Mouse (Mus musculus) embryo, embryonic 11 days (tissue): ENCODE results near the gene 4931406P16Rik.
"Not testable (repeated sequence)": the region's sequence is repeated elsewhere in the genome, so short reads cannot be mapped to it uniquely, and the experiment has no call there.

ENCODE experiments used
- DNase-seq: peaks from one replicate; pipeline ENCODE4 v3.0.0-alpha.2; 2015

Gene 4931406P16Rik

GRCm38 (mm10) chr7:34313443-34313875 is at the start of gene 4931406P16Rik:
Gene 4931406P16Rik (minus strand): TSS chr7:34313551.
- peak; percentile 90 for DNase-seq

GRCm38 (mm10) chr7:34355629-34356028 is 42.3 kb upstream of the 4931406P16Rik start:
- no peak for DNase-seq

GRCm38 (mm10) chr7:34351997-34352396 is 38.6 kb upstream of the 4931406P16Rik start:
- no peak for DNase-seq

GRCm38 (mm10) chr7:34350166-34350565 is 36.8 kb upstream of the 4931406P16Rik start:
- no peak for DNase-seq

- no peak for DNase-seq
These were observed 34.7 kb upstream of the 4931406P16Rik start for GRCm38 (mm10) chr7:34348011-34348410.

GRCm38 (mm10) chr7:34347041-34347440 is 33.7 kb upstream of the 4931406P16Rik start:
- no peak for DNase-seq

GRCm38 (mm10) chr7:34346505-34346904 is 33.2 kb upstream of the 4931406P16Rik start:
- DNase-seq, result no peak

- DNase-seq, result no peak
These were observed 28.9 kb upstream of the 4931406P16Rik start for GRCm38 (mm10) chr7:34342040-34342793.

GRCm38 (mm10) chr7:34340841-34341240 is 27.5 kb upstream of the 4931406P16Rik start:
- no peak for DNase-seq

- no peak for DNase-seq
These were observed 25.8 kb upstream of the 4931406P16Rik start for GRCm38 (mm10) chr7:34339164-34339489.

GRCm38 (mm10) chr7:34338445-34339163 is 25.3 kb upstream of the 4931406P16Rik start:
- DNase-seq, result peak; percentile 35

GRCm38 (mm10) chr7:34337268-34337667 is 23.9 kb upstream of the 4931406P16Rik start:
- no peak for DNase-seq

- not testable (repeated sequence) for DNase-seq
These were observed 23.2 kb upstream of the 4931406P16Rik start for GRCm38 (mm10) chr7:34336545-34336944.

GRCm38 (mm10) chr7:34327493-34327892 is 14.1 kb upstream of the 4931406P16Rik start:
- DNase-seq, result no peak

- no peak for DNase-seq
These were observed 11.5 kb upstream of the 4931406P16Rik start for GRCm38 (mm10) chr7:34324857-34325256.

- no peak for DNase-seq
These were observed 10.7 kb upstream of the 4931406P16Rik start for GRCm38 (mm10) chr7:34324005-34324404.

- no peak for DNase-seq
These were observed 10.0 kb upstream of the 4931406P16Rik start for GRCm38 (mm10) chr7:34323351-34323750.

- no peak for DNase-seq
These were observed 8.6 kb upstream of the 4931406P16Rik start for GRCm38 (mm10) chr7:34321958-34322357.

- no peak for DNase-seq
These were observed 7.8 kb upstream of the 4931406P16Rik start for GRCm38 (mm10) chr7:34321119-34321518.

GRCm38 (mm10) chr7:34319957-34320356 is 6.6 kb upstream of the 4931406P16Rik start:
- peak; percentile 28 for DNase-seq

GRCm38 (mm10) chr7:34319123-34319522 is 5.8 kb upstream of the 4931406P16Rik start:
- no peak for DNase-seq

- no peak for DNase-seq
These were observed 4.6 kb upstream of the 4931406P16Rik start for GRCm38 (mm10) chr7:34317901-34318476.

- peak; percentile 83 for DNase-seq
These were observed 437 bp downstream of the 4931406P16Rik start for GRCm38 (mm10) chr7:34312786-34313442.
